Mouse (Mus musculus) left cerebral cortex, adult 6 months (tissue): ENCODE measurements around the gene C87977. TPM values are rescaled to one million over a fixed set of nuclear protein-coding genes. Genes with fewer than 3 reads are reported as not detected.

Experiments
- long read RNA-seq, 2 experiments: library from polyadenylated mRNA; unstranded; transcript quantifications; one replicate each; pipeline ENCODE4 v2.0.0; 2019 to 2020
- polyA plus RNA-seq: library from polyadenylated mRNA; unstranded; fragments of <200 nt; fragmentation: Nextera tagmentation; gene quantifications from 2 replicates; pipeline ENCODE4 v1.2.3, GENCODE M21; 2021

Gene C87977
- polyA plus RNA-seq, result not detected in 2 replicates
- long read RNA-seq, experiment 1, result 0 reads
- long read RNA-seq, experiment 2, result 0 reads

DNA sequence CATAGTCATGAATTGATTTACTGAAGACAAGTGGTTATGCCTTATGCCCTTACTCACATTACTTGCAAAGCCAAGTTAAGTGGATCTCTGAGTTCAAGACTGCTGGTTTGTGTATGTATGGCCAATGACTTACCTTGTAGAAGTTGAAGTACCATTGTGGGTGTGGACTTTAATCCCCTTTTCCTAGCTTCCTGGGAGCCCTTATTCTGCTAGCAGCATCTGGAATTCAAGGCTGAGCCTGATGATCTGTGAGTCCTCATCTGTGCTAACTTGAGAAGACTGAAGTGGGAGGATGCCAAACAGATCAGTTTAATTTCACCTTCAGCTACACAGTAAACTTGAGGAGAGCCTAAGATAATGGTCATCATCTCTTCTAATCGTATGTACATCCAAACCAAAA lies at the start of gene C87977:
TSS of gene C87977 (minus strand) at position 101 of the 400 bp plus-strand sequence.

DNA sequence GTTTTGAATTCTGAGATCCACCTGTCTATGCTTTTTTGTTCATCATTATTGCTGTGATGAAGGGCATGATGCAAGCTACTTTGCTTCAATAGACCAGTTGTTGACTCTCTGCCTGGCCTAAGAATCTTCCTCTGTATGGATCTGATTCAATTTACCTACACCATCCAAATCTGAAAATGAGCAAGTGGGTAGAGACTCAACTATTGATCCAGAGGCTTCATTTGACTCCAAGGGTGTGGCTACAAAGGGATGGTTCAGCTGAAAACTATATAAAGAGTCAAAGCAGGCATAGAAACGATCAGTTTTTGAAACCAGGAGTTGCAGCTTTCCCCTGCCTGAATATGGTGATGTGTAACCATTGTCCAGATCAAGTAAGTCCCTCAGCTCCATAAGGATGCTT lies 22.7 kb downstream of the C87977 start, which contains the start of gene Oog2:
TSS of gene Oog2 (plus strand) at position 301 of the 400 bp plus-strand sequence.

DNA sequence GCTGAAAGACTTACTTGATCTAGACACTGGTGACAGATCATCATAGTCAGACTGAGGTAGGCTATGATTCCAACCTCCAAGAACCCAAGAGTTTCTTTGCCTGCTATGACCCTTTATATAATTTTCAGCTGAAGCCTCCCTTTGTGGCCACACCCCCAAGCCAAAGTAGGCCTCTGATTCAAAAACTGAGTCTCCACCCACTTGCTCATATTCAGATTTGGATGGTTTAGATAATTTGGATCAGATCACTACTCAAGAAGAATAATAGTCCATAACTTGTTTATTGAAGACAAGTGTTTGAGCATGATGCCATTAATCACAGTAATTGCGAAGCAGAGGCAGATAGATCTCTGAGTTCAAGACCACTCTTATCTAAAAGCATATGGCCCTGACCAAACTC lies 50.6 kb downstream of the C87977 start, which contains the start of gene Oog3:
TSS of gene Oog3 (minus strand) at position 101 of the 400 bp plus-strand sequence.

Other genes with a start within 250 kb of the C87977 start
- gene Gm13101, start 246.4 kb downstream of the C87977 start, polyA plus RNA-seq, result not detected in 2 replicates
- not detected in 2 replicates for gene Pramef17, start 218.9 kb downstream of the C87977 start, polyA plus RNA-seq
- gene Pramel4, start 154.2 kb downstream of the C87977 start, polyA plus RNA-seq, result not detected in 2 replicates
- gene Gm13102, start 106.8 kb downstream of the C87977 start, polyA plus RNA-seq, result not detected in 2 replicates
- not detected in 2 replicates for gene Oog3, start 50.7 kb downstream of the C87977 start, polyA plus RNA-seq
- gene Oog2, start 22.6 kb downstream of the C87977 start, polyA plus RNA-seq, result not detected in 2 replicates
- gene Pramel5, start 67.2 kb upstream of the C87977 start, polyA plus RNA-seq, result not detected in 2 replicates
- gene Gm13128, start 116.9 kb upstream of the C87977 start, polyA plus RNA-seq, result not detected in 2 replicates
- gene Gm13119, start 144.6 kb upstream of the C87977 start, polyA plus RNA-seq, result not detected in 2 replicates
- gene Pramef20, start 164.6 kb upstream of the C87977 start, polyA plus RNA-seq, result not detected in 2 replicates
- gene Pramef12, start 195.1 kb upstream of the C87977 start, polyA plus RNA-seq, result not detected in 2 replicates
- gene 1700012P22Rik, start 225.5 kb upstream of the C87977 start, polyA plus RNA-seq, result not detected in 2 replicates
- gene Gm9944, start 240.0 kb upstream of the C87977 start, polyA plus RNA-seq, result not detected in 2 replicates